In genomic region chr16:30602684-30603530, GRCm38 (mm10) we compare ENCODE assay signal across 9 mouse cellular contexts. TPM values are rescaled to one million over a fixed set of nuclear protein-coding genes. Genes with fewer than 3 reads are reported as not detected.
A peak's percentile ranks its signal among the peaks of the same experiment; 100 is the strongest.
DNase-seq lines count a peak whose midpoint lies in the region; ATAC-seq and TF ChIP-seq lines count a peak whose summit lies in the region.
"Had no signal": no experiment of that assay in that cellular context is flagged by ENCODE, and none has a peak within 500 bp of the region (broad histone marks: within the 10 kb centered on the region; RNA-seq: fewer than 3 reads in every experiment).

No protein-coding gene starts in this region.

- no peak for ATAC-seq in forebrain, embryonic 16.5 days
- no peak for ATAC-seq in liver, embryonic 12.5 days
- ATAC-seq in stomach, embryonic 16.5 days (ENCODE audit: insufficient read depth, low FRiP score) = no peak

- H3K9me3 ChIP-seq in forebrain, embryonic 16.5 days (ENCODE audit: control insufficient read depth, low read length) = peaks cover 2% of the 10 kb centered on the region; the same call in 1 of the 2 replicates
- H3K9me3 ChIP-seq in liver, embryonic 12.5 days (replicated peaks) = no peaks in the 10 kb centered on the region
- H3K9me3 ChIP-seq in stomach, embryonic 16.5 days (replicated peaks; ENCODE audit: control insufficient read depth, low read length) = no peaks in the 10 kb centered on the region

- DNase-seq in thymus, adult 2 months = no peak
- DNase-seq in thymus, postnatal 36 days = no peak
- no peak for DNase-seq in frontal cortex, postnatal 36 days (ENCODE audit: low spot score in 2 of 2)
- no peak for DNase-seq in layer of hippocampus, postnatal 10 days (ENCODE audit: low spot score in 2 of 2)
- no peak for DNase-seq in gastrocnemius, postnatal 14 days

- H3K27me3 ChIP-seq in thymus, adult 2 months (ENCODE audit: control insufficient read depth, insufficient read depth, low read length) = no peaks in the 10 kb centered on the region; the same call in 1 of the 2 replicates
- peaks cover 25% of the 10 kb centered on the region for H3K27me3 ChIP-seq in forebrain, embryonic 16.5 days (replicated peaks; ENCODE audit: control insufficient read depth, insufficient read depth, low read length)
- H3K27me3 ChIP-seq in liver, embryonic 12.5 days (replicated peaks) = peaks cover 49% of the 10 kb centered on the region
- H3K27me3 ChIP-seq in stomach, embryonic 16.5 days (ENCODE audit: control insufficient read depth, insufficient read depth, low read length) = no peaks in the 10 kb centered on the region

- WGBS in thymus, adult 2 months = 40% methylated on average over 18 of the region's 18 CpGs
- 34% methylated on average over 18 of the region's 18 CpGs for whole genome bisulfite sequencing in forebrain, embryonic 16.5 days
- 22% methylated on average over 18 of the region's 18 CpGs for WGBS in liver, embryonic 12.5 days (ENCODE audit: insufficient replicate concordance)
- WGBS in stomach, embryonic 16.5 days = 31% methylated on average over 18 of the region's 18 CpGs

- peaks cover 31% of the 10 kb centered on the region for H3K4me1 ChIP-seq in thymus, adult 2 months (replicated peaks; ENCODE audit: control insufficient read depth, insufficient read depth, low read length)
- peaks cover 30% of the 10 kb centered on the region for H3K4me1 ChIP-seq in forebrain, embryonic 16.5 days (replicated peaks; ENCODE audit: control insufficient read depth, insufficient read depth, low read length)
- peaks cover 39% of the 10 kb centered on the region for H3K4me1 ChIP-seq in liver, embryonic 12.5 days
- peaks cover 34% of the 10 kb centered on the region for H3K4me1 ChIP-seq in stomach, embryonic 16.5 days (ENCODE audit: control insufficient read depth, insufficient read depth, low read length)

- H3K9ac ChIP-seq in forebrain, embryonic 16.5 days (replicated peaks; ENCODE audit: low read depth, low read length) = no peak overlapping the region
- no peak overlapping the region for H3K9ac ChIP-seq in liver, embryonic 12.5 days
- peak overlapping the region; percentile 36 for H3K9ac ChIP-seq in stomach, embryonic 16.5 days (ENCODE audit: low read length)

- intact Hi-C loops in gastrocnemius, postnatal 14 days (cut with DNase I; ENCODE audit: low total_unique reads) = no loop called here

- 0 out of 2 replicates have a peak overlapping the region, but pooled peaks have one; percentile 16 for H3K4me2 ChIP-seq in forebrain, embryonic 16.5 days (ENCODE audit: low read length)
- peak overlapping the region; percentile 71 for H3K4me2 ChIP-seq in liver, embryonic 12.5 days
- peak overlapping the region; percentile 92 for H3K4me2 ChIP-seq in stomach, embryonic 16.5 days (ENCODE audit: low read depth, low read length)

- TF ChIP-seq POLR2A in thymus, adult 2 months (IDR thresholded peaks at IDR 0.05; ENCODE audit: control insufficient read depth, extremely low read depth, insufficient read depth, low read length, poor library complexity) = no peak

- H3K4me3 ChIP-seq in thymus, adult 2 months (ENCODE audit: control insufficient read depth, insufficient read depth, low read length) = no peak overlapping the region
- H3K4me3 ChIP-seq in forebrain, embryonic 16.5 days (replicated peaks; ENCODE audit: low read length) = no peak overlapping the region
- peak overlapping the region; percentile 61; the same call in 1 of the 2 replicates for H3K4me3 ChIP-seq in liver, embryonic 12.5 days
- peak overlapping the region; percentile 20 for H3K4me3 ChIP-seq in stomach, embryonic 16.5 days (replicated peaks; ENCODE audit: low read length)

- peak overlapping the region; percentile 51; the same call in 1 of the 2 replicates for H3K27ac ChIP-seq in thymus, adult 2 months (ENCODE audit: control insufficient read depth, insufficient read depth, low read length)
- H3K27ac ChIP-seq in forebrain, embryonic 16.5 days (ENCODE audit: low read length) = no peak overlapping the region
- peak overlapping the region; percentile 37 for H3K27ac ChIP-seq in liver, embryonic 12.5 days
- H3K27ac ChIP-seq in stomach, embryonic 16.5 days (ENCODE audit: low read length) = peak overlapping the region; percentile 51

- no peak for TF ChIP-seq CTCF in thymus, adult 2 months (IDR thresholded peaks at IDR 0.05; ENCODE audit: borderline replicate concordance, control insufficient read depth, extremely low read depth, insufficient read depth, low read length, poor library complexity)

- no peaks in the 10 kb centered on the region for H3K36me3 ChIP-seq in thymus, adult 2 months (ENCODE audit: control insufficient read depth, insufficient read depth, low read length)
- H3K36me3 ChIP-seq in forebrain, embryonic 16.5 days (ENCODE audit: control insufficient read depth, insufficient read depth) = no peaks in the 10 kb centered on the region
- no peaks in the 10 kb centered on the region for H3K36me3 ChIP-seq in liver, embryonic 12.5 days
- H3K36me3 ChIP-seq in stomach, embryonic 16.5 days (ENCODE audit: control insufficient read depth, insufficient read depth, low read length) = no peaks in the 10 kb centered on the region

RNA-seq across cellular contexts. Expression of gene Fam43a, which starts 3.4 kb away (rescaled TPM):
- 17.0 and 22.3 TPM in 2 replicates for polyA plus RNA-seq in thymus, adult 2 months (2012; rRNA removed)
- polyA plus RNA-seq in forebrain, embryonic 16.5 days (2015; fragmentation: Nextera tagmentation; extraction: Ambion mirVana) = 11.3 and 12.4 TPM in 2 replicates
- polyA plus RNA-seq in liver, embryonic 12.5 days (2016; fragmentation: Nextera tagmentation; extraction: Ambion mirVana) = 8.8 and 9.2 TPM in 2 replicates
- polyA plus RNA-seq in stomach, embryonic 16.5 days (2015; fragmentation: Nextera tagmentation; extraction: Ambion mirVana) = 15.5 and 16.7 TPM in 2 replicates
- 10 to 100 TPM; 14.8 to 16.9 TPM for total RNA-seq in layer of hippocampus, postnatal 10 days (2021)
- total RNA-seq in gastrocnemius, postnatal 14 days (2021) = 10 to 100 TPM; 17.4 to 17.9 TPM

RNA-seq across cellular contexts. Expression of gene Lsg1, which starts 15.5 kb away (rescaled TPM):
- polyA plus RNA-seq in thymus, adult 2 months (2012; rRNA removed) = 17.4 and 20.0 TPM in 2 replicates
- polyA plus RNA-seq in forebrain, embryonic 16.5 days (2015; fragmentation: Nextera tagmentation; extraction: Ambion mirVana) = 61.1 and 63.1 TPM in 2 replicates
- 49.2 and 50.9 TPM in 2 replicates for polyA plus RNA-seq in liver, embryonic 12.5 days (2016; fragmentation: Nextera tagmentation; extraction: Ambion mirVana)
- polyA plus RNA-seq in stomach, embryonic 16.5 days (2015; fragmentation: Nextera tagmentation; extraction: Ambion mirVana) = 50.3 and 51.6 TPM in 2 replicates
- total RNA-seq in layer of hippocampus, postnatal 10 days (2021) = 10 to 100 TPM; 24.4 to 25.6 TPM
- 10 to 100 TPM; 18.3 to 19.2 TPM for total RNA-seq in gastrocnemius, postnatal 14 days (2021)

RNA-seq across cellular contexts. Expression of gene Tmem44, which starts 52.3 kb away (rescaled TPM):
- 1.4 and 3.1 TPM in 2 replicates for polyA plus RNA-seq in thymus, adult 2 months (2012; rRNA removed)
- polyA plus RNA-seq in forebrain, embryonic 16.5 days (2015; fragmentation: Nextera tagmentation; extraction: Ambion mirVana) = 92.5 and 106 TPM in 2 replicates
- polyA plus RNA-seq in liver, embryonic 12.5 days (2016; fragmentation: Nextera tagmentation; extraction: Ambion mirVana) = 1.5 and 1.7 TPM in 2 replicates
- polyA plus RNA-seq in stomach, embryonic 16.5 days (2015; fragmentation: Nextera tagmentation; extraction: Ambion mirVana) = 8.4 and 11.0 TPM in 2 replicates
- total RNA-seq in layer of hippocampus, postnatal 10 days (2021) = 10 to 100 TPM; 55.9 to 61.6 TPM
- total RNA-seq in gastrocnemius, postnatal 14 days (2021) = 1 to 10 TPM; 4.5 to 5.6 TPM
- total RNA-seq: neutrophil, adult 5-6 weeks had no signal

Comparison
In these comparisons a context has a peak if more than half of its experiments do, and no peak if none do; other contexts are left out.
1. H3K4me3 ChIP-seq: peak in liver, embryonic 12.5 days (single experiment) and stomach, embryonic 16.5 days (single experiment); none in thymus, adult 2 months (single experiment) and forebrain, embryonic 16.5 days (single experiment).
2. H3K4me2 ChIP-seq: peak in every context shown above with its lines; median percentile 92 in stomach, embryonic 16.5 days; 71 in liver, embryonic 12.5 days; 16 in forebrain, embryonic 16.5 days.